Mouse (Mus musculus) thymus, adult 2 months (tissue): ENCODE measurements at regions not wholly inside any gene's neighbourhood (a gene's known extent, or its start where the extent isn't known, plus 50 kb on each side); places are given as distances from the start of the nearest gene placed in this dataset.

ENCODE experiments used
- CTCF ChIP-seq: fragments of 200-500 bp; IDR thresholded peaks from 2 replicates; pipeline ENCODE4 v1.5.1; 2012; ENCODE audit warnings: mild to moderate bottlenecking, control low read depth, low read length, moderate library complexity, borderline replicate concordance; ENCODE audit not compliant: control insufficient read depth, poor library complexity, insufficient read depth; ENCODE audit errors: extremely low read depth
- POLR2A ChIP-seq: fragments of 200-500 bp; IDR thresholded peaks from 2 replicates; pipeline ENCODE4 v1.6.1; 2012; ENCODE audit warnings: mild to moderate bottlenecking, low read length, control low read depth, moderate library complexity; ENCODE audit not compliant: control insufficient read depth, poor library complexity, insufficient read depth; ENCODE audit errors: extremely low read depth

GRCm38 (mm10) chr13:84698472-84699080 lies 476.5 kb downstream of the Tmem161b start:
- TF ChIP-seq CTCF (no peak), POLR2A (no peak)
